Mouse (Mus musculus) adrenal gland, adult 2 months (tissue): ENCODE measurements around the gene Gpr88. TPM values are rescaled to one million over a fixed set of nuclear protein-coding genes. Genes with fewer than 3 reads are reported as not detected.

Experiments
- DNase-seq: peaks from one replicate; pipeline ENCODE4 v3.0.0; 2021
- long read RNA-seq: library from polyadenylated mRNA; stranded (forward); transcript quantifications from one replicate; pipeline ENCODE4 v2.0.0, GENCODE M21; 2021
- polyA plus RNA-seq: library from polyadenylated mRNA; depleted of rRNA; stranded (reverse); fragments of >200 nt; gene quantifications from 2 replicates; pipeline ENCODE4 v1.2.3, GENCODE M21; 2012; rRNA removed
- total RNA-seq, 2 experiments: library from RNA; stranded (reverse); gene quantifications; 2 replicates each; pipeline ENCODE4 v1.2.3; 2021

The Gpr88 gene
- total RNA-seq: under 1 TPM; 0.52 to 0.83 TPM
- 1.9 and 3.1 TPM in 2 replicates for polyA plus RNA-seq
- long read RNA-seq: 0 reads

GRCm38 (mm10) chr3:116253077-116253531 lies at the start of gene Gpr88:
Gene Gpr88 (minus strand): TSS chr3:116253503.
- DNase-seq: peak; percentile 20

DNA sequence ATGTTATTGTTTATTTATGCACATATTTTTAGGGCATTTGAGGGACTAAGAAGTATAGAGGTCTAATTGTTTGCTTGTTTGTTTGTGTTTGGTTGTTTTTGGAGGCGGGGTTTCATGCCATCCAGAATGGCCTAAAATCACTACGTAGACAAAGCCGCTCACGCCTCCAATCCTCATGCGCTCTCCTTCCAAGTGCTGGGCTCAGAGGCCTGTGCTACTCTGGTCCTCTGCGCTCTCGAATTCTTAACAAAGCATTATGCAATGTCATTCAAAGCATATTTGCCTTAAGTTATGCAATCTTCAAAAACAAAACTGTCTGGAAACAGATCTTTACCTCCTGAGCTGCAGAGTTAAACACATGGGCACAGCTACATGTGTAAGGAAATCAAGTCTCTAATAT lies 49.3 kb upstream of the Gpr88 start:
- no peak for DNase-seq

DNA sequence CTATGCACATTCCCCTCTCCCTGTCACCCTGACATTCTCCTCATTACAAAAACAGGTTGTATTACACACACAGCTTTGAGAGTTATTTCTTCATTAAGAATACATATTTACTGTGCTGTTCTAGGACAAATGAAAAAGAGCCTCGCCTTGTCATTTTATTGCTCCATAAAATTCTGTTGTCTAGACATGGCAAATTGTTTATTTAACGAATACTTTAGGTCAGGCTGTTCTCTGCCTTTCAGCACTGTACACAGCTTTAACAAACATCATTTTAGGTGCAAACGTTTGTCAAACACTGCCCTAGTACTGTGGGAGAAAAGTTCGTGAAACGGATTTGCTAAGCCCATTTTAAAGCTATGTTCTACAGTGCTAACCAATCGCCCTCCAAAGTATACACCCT lies 48.5 kb upstream of the Gpr88 start:
- no peak for DNase-seq

DNA sequence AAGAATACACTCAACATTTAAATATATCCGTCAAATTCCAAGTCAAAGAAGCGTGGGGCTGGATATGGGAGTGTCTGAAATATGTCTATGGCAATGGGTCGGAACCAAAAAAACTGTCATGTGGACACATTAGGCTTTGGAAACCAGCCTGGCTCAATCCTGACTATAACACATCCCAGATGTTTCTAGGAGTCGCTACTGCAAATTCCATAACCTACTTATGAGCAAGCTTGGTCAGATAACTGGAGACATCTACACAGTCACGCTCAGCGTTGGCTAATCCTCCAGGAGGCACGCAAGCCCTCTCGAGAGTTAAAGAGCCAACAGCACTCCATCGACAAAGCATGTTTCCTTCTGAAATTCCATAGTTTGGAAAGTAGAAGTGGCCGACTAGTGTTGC lies 45.4 kb upstream of the Gpr88 start:
- DNase-seq: no peak

GRCm38 (mm10) chr3:116298003-116298402 lies 44.7 kb upstream of the Gpr88 start:
- no peak for DNase-seq

- DNase-seq: no peak
Observed at GRCm38 (mm10) chr3:116297170-116297569, 43.9 kb upstream of the Gpr88 start.

DNA sequence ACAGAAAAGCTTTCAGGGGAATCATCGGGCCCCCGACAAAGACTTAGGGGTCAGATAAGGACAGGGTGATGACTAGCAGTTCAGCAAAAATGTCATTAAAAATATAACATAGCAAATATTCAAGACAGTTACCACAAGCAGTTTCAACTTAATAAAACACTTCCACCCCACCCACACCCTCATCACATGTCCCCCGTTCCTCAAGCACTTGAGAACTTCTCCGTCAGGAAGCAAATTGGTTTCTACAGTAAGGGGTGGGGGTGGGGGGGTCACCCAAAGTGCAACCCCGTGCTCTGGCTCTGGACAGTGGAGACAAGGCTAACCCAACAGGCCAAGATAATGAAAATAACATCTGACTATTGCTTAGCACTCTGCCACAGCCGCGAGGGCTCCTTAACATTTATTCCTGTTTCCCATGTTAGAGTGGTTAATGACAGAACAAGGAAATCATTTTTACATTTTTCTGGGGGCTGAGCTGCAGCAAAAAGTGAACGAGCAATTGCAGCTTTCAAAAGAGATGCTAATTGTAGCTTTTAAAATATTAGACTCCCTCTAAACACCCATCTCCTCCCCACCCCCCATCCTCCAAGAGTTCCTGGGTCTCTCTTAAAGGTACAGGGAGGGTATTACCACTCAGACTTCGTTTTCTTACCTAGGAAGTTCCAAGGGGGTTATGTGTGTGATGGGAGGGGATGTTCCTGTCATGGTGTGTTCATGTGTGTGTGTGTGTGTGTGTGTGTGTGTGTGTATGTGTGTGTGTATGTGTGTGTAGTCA lies 36.9 kb upstream of the Gpr88 start:
- no peak for DNase-seq

GRCm38 (mm10) chr3:116288833-116289232 lies 35.5 kb upstream of the Gpr88 start:
- DNase-seq: no peak

DNA sequence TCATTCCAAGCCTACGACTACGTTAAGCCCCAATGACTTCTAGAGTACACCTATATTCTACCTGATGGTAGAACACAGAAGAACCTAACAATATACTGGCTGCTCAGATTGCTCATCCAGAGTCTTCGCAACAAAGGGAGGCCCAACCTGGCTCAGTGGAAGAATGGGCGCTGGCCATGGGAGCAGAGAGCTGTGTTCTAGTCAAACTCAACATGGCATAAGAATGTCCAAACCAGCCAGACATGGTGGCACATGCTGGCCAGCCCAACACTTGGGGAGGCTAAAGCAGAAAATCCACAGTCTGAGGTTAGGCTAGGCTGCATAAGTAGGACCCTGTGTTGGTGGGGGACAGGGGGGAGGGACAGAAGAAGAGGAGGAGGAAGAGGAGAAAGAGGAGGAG lies 31.4 kb upstream of the Gpr88 start:
- DNase-seq: no peak

GRCm38 (mm10) chr3:116283996-116284395 lies 30.7 kb upstream of the Gpr88 start:
- no peak for DNase-seq

GRCm38 (mm10) chr3:116281663-116282062 lies 28.4 kb upstream of the Gpr88 start:
- no peak for DNase-seq

DNA sequence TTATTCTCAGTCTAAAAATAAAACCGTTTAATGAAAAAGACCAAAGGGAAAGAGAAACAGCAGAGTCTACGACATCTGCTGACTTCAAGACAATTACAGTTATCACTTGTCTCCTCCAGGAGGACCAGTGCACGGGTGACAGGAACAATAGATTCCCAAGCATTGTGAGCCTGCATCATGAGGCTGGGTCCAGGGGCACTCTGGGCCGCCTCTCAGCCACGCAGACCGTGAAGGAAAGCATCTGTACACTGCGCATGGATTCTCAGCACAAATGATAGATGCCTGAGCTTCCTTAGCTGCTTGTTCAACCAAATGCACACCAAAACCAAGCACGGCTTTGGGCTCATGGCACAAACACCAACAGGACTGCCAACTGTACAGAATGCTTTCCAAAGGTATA lies 23.8 kb upstream of the Gpr88 start:
- DNase-seq: no peak

DNA sequence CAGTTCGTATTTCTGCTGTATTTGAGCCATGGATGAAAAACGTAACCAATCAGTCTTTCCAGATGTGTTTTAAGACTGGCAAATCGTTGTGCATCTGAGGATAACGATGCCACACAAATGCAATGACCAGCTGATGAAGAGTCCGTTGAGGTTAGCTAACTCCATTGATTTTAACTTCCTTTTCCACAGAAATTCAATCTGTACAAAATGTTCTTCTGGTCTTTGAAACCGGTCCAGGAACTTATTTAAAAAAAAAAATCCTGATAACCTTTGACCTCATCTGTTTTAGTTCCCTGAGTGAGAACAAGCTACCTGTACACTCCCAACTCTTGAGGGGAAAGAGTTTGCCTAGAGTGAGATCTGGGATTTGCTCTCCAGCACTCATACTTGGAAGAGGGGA lies 18.4 kb upstream of the Gpr88 start:
- DNase-seq: no peak

- no peak for DNase-seq
Observed at GRCm38 (mm10) chr3:116267036-116267654, 13.8 kb upstream of the Gpr88 start.

GRCm38 (mm10) chr3:116266360-116266759 lies 13.1 kb upstream of the Gpr88 start:
- DNase-seq: no peak

- DNase-seq: no peak
Observed at GRCm38 (mm10) chr3:116263977-116264376, 10.7 kb upstream of the Gpr88 start.

GRCm38 (mm10) chr3:116263061-116263460 lies 9.8 kb upstream of the Gpr88 start:
- no peak for DNase-seq

DNA sequence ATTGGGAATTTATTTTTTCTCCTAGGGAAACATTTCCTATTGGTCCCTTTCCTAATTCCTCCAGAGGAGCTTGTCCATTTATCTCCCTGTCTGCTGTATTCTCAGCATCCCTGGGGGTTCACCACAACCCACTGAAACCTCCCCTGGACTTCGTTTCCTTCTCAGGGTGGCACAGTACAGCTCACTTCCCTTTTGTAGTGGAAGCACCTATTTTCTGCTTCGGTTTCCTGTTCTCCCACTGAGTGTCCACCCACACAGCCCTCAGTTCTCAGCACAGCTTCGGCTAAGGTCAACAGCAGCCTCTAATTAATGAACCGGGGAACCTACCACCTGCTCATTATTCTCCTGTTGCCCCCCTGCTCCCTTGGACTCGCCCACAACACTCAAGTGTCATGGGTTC lies 2.8 kb upstream of the Gpr88 start:
- DNase-seq: no peak

DNA sequence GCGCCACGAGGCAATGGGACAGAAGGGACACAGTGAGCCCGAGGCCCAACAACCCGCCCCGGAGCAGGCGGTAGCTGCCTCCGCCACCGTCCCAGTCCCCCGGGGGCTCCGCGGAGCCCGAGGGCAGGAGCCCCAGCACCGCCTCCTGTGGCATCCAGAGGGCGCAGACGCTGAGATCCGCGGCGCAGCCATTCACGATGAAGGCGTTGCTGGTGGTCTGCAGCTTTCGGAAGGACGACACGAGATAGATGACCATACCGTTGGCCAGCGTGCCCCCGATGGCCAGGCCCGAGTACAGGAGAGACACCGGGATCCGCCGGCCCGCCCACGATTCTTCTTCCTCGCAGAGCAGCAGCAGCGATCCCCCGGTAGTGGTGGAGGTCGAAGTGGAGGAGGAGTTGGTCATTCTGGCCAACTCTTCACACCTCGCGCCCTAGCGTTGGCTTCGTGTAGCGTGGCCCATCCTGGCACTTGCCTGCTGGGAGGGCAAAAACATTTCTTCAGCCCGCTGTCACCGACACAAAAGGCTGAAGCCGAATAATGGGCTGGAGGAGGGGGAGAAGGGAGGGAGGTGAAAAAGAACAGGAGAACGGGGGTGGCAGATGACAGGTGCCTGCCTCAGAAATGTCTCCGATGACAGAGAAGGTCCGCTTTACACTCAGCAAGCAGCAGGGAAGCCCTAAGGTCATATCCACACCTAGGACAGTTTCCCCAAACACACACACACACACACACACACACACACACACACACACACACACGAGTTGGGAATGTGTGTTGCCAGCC lies 855 bp downstream of the Gpr88 start:
- peak; percentile 19 for DNase-seq

DNA sequence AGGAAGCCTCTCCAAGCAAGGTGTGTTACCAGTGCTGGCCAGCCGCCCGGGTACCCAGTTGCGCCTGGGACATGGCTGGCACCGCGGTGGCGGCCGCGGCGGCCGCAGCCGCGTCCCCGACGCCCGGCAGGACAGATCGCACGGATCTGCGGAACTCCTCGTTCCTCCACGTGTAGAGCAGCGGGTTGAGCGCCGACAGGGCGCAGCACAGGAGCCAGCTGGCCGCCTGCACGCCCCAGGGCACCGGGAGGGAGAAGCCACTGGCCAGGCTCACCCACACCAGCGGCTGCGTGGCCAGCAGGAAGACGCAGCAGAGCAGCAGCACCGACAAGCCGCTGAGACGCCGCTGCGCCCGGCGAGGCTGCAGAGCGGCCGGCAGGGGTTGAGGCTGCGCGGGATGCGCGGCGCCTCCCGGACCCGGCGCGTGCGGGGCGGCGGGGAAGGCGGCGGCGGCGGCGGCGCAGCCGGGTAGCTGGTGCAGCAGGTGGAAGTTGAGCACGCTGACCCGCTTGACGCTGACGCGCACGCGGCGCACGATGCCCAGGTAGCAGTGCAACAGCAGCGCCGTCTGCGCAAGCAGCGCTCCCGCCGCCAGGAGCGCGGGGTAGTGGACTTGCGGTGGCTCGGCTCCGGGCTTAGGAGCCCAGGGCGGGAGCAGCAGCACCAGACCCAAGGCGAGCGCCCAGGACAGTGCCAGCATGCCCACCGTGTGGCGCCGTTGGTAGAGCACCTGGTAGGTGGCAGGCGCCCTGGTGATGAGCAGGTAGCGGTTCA lies 1.6 kb downstream of the Gpr88 start:
- DNase-seq: peak; percentile 63

DNA sequence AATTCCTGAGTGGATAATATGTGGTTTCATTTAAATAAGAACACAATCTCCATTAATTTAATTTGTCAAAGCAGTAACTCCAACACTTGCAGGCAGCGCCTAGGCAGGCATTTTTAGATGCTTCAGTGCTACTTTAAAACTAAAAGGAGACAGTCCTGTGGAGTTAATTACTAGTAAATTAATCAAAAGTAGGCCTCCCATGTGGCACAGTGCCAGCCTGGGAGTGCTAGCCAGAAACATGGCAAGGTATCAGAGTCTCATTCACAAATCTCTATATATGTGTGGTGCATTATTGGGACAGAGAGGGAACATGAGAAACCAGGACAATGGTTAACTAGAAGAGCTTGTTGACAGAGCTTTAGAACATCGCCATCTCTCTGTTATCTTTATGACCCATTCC lies 4.3 kb downstream of the Gpr88 start:
- DNase-seq: no peak

- DNase-seq: no peak
Observed at GRCm38 (mm10) chr3:116244476-116244875, 8.8 kb downstream of the Gpr88 start.
